Mouse (Mus musculus) thymus, adult 2 months (tissue): ENCODE results near the gene Srrt.

ENCODE experiments used
- CTCF ChIP-seq: fragments of 200-500 bp; IDR thresholded peaks from 2 replicates; pipeline ENCODE4 v1.5.1; 2012; ENCODE audit warnings: mild to moderate bottlenecking, control low read depth, low read length, moderate library complexity, borderline replicate concordance; ENCODE audit not compliant: control insufficient read depth, poor library complexity, insufficient read depth; ENCODE audit errors: extremely low read depth
- POLR2A ChIP-seq: fragments of 200-500 bp; IDR thresholded peaks from 2 replicates; pipeline ENCODE4 v1.6.1; 2012; ENCODE audit warnings: mild to moderate bottlenecking, low read length, control low read depth, moderate library complexity; ENCODE audit not compliant: control insufficient read depth, poor library complexity, insufficient read depth; ENCODE audit errors: extremely low read depth

- TF ChIP-seq CTCF, result no peak
- TF ChIP-seq POLR2A, result no peak
These were observed 43.4 kb downstream of the Srrt start for GRCm38 (mm10) chr5:137263897-137264720.
